Mouse (Mus musculus): ENCODE data around the gene Pigk. TPM values are rescaled to one million over a fixed set of nuclear protein-coding genes. Genes with fewer than 3 reads are reported as not detected.
"Not testable (repeated sequence)": the region's sequence is repeated elsewhere in the genome, so short reads cannot be mapped to it uniquely, and the experiment has no call there.

The Pigk gene
- polyA plus RNA-seq, 1 experiment from 2014 or later: 47.9 TPM

DNA sequence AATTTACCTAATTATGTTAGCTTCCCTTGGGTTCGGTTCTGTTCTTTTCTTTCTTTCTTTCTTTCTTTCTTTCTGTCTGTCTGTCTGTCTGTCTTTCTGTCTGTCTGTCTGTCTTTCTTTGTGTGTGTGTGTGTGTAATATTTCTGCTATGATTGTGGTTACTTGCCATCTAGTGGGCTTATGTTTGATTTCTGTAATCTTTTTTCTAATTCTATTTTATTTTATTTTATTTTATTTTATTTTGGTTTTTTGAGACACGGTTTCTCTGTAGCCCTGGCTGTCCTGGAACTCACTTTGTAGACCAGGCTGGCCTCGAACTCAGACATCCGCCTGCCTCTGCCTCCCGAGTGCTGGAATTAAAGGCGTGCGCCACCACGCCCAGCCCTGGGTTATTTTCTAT, 12.4 kb upstream of the Pigk start:
- not testable (repeated sequence) for H3K36me3 ChIP-seq; H3K4me1 ChIP-seq (replicated peaks); H3K27ac ChIP-seq; H3K9ac ChIP-seq; H3K27me3 ChIP-seq; H3K9me3 ChIP-seq; H3K4me2 ChIP-seq; H3K4me3 ChIP-seq; ATAC-seq (ENCODE audit: low FRiP score)
- WGBS: 94% methylated on average over 8 of the region's 8 CpGs

GRCm38 (mm10) chr3:152702274-152702843, 11.5 kb upstream of the Pigk start:
- WGBS: 54% methylated on average over 8 of the region's 8 CpGs

GRCm38 (mm10) chr3:152705826-152706225, 8.1 kb upstream of the Pigk start:
- ATAC-seq (ENCODE audit: low FRiP score): no peak
- Histone ChIP-seq H3K9ac (no peak overlapping the region), H3K4me2 (no peak overlapping the region), H3K36me3 (no peaks in the 10 kb centered on the region), H3K27me3 (peaks cover 4% of the 10 kb centered on the region; the same call in 1 of the 2 replicates), H3K4me1 (replicated peaks) (no peaks in the 10 kb centered on the region), H3K4me3 (no peak overlapping the region), H3K27ac (no peak overlapping the region), H3K9me3 (no peaks in the 10 kb centered on the region)
- WGBS: 68% methylated on average over 5 of the region's 5 CpGs

More at GRCm38 (mm10) chr3:152702274-152702843, 11.5 kb upstream of the Pigk start:
- Histone ChIP-seq H3K27me3 (no peaks in the 10 kb centered on the region), H3K27ac (no peak overlapping the region), H3K36me3 (no peaks in the 10 kb centered on the region), H3K4me2 (peak overlapping the region; percentile 39), H3K9ac (no peak overlapping the region), H3K4me1 (replicated peaks) (no peaks in the 10 kb centered on the region), H3K4me3 (peak overlapping the region; percentile 24), H3K9me3 (no peaks in the 10 kb centered on the region)
- ATAC-seq (ENCODE audit: low FRiP score): no peak

DNA sequence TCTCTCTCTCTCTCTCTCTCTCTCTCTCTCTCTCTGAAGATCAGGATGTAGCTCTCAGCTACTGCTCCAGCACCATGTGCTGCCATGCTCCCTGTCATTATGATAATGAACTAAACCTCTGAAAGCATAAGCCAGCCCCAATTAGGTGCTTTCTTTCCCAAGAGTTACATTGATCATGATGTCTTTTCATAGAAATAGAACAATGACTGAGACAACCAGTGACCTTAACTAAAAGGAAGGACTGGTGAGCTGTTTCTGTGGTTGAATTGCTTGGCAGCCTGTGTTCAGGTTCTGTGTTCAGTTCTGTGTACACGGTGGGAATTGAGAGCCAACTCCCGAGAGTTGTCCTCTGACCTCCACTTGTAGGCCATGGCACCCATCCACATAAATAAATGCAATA, 7.0 kb upstream of the Pigk start:
- Histone ChIP-seq H3K36me3 (no peaks in the 10 kb centered on the region), H3K4me3 (no peak overlapping the region), H3K9ac (no peak overlapping the region), H3K9me3 (no peaks in the 10 kb centered on the region), H3K4me1 (replicated peaks) (no peaks in the 10 kb centered on the region), H3K27ac (no peak overlapping the region), H3K27me3 (peaks cover 4% of the 10 kb centered on the region; the same call in 1 of the 2 replicates), H3K4me2 (no peak overlapping the region)
- WGBS: 76% methylated on average over 2 of the region's 2 CpGs
- ATAC-seq (ENCODE audit: low FRiP score): no peak

DNA sequence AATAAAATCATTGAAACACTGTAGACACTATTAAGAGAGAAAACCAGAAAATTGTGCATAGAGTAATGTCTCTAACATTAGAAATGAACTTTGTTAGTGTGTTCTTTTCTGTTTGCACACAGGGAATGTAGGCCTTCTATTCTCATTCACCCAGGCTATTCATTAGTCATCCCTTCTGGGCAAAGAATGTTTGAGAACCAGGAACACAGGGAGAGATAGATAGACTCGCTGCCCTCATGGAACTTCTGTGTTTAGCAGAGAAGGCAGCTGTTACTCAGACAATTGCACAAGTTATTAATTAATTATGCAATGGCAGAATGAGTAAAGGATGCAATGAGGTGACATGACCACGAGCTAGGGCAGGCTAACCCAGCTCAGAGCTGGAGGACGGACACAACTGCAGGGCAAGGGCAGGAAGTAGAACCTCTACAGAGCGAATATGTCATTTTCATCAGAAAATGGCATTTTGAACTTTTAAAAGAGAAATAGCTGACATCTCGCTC, 6.5 kb upstream of the Pigk start:
- no peak overlapping the region for H3K4me2 ChIP-seq
- H3K9ac ChIP-seq: no peak overlapping the region
- WGBS: 80% methylated on average over 5 of the region's 5 CpGs
- H3K36me3 ChIP-seq: no peaks in the 10 kb centered on the region
- no peak overlapping the region for H3K27ac ChIP-seq
- peaks cover 7% of the 10 kb centered on the region; the same call in 1 of the 2 replicates for H3K27me3 ChIP-seq
- no peaks in the 10 kb centered on the region for H3K9me3 ChIP-seq
- H3K4me1 ChIP-seq (replicated peaks): no peaks in the 10 kb centered on the region
- ATAC-seq (ENCODE audit: low FRiP score): no peak
- no peak overlapping the region for H3K4me3 ChIP-seq

DNA sequence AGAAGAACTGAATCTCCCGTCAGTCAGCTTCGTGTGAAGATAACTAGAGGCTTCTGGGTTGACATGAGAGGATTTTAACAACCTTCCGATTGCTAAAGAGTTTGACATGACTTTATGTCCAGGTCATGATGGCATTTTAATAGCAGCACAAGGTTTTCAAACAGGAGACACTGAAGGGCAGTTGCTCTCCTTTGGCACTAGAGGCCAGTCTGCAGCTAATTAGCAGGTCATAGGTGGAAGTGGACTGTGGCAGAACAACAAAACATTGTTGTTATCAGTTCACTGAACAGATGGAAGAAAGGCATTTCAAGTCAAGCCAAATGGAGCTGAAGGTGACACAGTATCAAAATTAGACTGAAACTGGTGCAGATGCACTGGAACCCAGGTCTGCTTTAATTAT, 4.0 kb upstream of the Pigk start:
- WGBS: 79% methylated on average over 3 of the region's 3 CpGs
- ATAC-seq (ENCODE audit: low FRiP score): no peak

DNA sequence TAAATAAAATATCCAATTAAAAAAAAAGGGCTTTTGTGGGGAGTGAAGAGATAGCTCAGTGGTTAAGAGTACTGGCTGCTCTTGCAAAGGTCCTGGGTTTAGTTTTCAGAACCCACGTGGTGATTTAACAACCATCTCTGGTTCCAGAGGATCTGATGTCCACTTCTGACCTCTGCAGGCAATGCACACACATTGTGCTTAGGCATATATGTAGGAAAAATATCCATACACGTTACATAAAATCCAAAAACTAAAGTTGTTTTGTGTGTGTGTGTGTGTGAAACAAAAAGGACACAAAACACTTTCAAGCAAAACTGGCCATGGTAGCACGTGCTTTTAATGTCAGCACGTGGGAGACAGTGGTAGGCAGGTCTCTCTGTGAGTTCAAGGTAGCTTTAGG, 943 bp upstream of the Pigk start:
- Histone ChIP-seq H3K27ac (no peak overlapping the region), H3K9ac (no peak overlapping the region), H3K4me3 (no peak overlapping the region), H3K4me2 (no peak overlapping the region), H3K4me1 (replicated peaks) (peaks cover 11% of the 10 kb centered on the region), H3K9me3 (no peaks in the 10 kb centered on the region), H3K36me3 (peaks cover 2% of the 10 kb centered on the region; the same call in 1 of the 2 replicates), H3K27me3 (peaks cover 7% of the 10 kb centered on the region; the same call in 1 of the 2 replicates)
- ATAC-seq (ENCODE audit: low FRiP score): no peak
- WGBS: 77% methylated on average over 4 of the region's 4 CpGs

More for the DNA sequence above, 4.0 kb upstream of the Pigk start:
- Histone ChIP-seq H3K4me1 (replicated peaks) (peaks cover 6% of the 10 kb centered on the region), H3K9me3 (no peaks in the 10 kb centered on the region), H3K27ac (no peak overlapping the region), H3K4me2 (no peak overlapping the region), H3K27me3 (peaks cover 7% of the 10 kb centered on the region; the same call in 1 of the 2 replicates), H3K4me3 (no peak overlapping the region), H3K36me3 (no peaks in the 10 kb centered on the region), H3K9ac (no peak overlapping the region)

DNA sequence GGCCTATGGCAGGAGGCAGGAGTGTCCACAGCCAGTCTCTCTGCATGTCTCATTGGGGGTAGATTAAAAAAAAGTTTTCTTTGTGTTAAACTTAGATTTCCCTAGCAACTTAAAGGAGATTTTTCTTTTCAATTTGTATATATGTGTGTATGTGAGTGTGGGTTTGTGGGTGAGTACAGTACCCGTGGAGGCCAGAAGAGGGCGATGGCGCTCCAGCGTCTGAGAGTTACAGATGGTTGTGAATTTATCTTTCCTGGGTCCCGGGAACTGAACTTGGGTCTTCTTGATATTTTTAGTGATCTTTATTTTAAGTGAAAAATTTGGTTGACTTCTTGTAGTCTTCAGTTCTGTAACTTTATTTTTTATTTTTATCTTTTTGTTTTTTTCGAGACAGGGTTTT, 7.4 kb downstream of the Pigk start:
- no peak overlapping the region for H3K4me3 ChIP-seq
- 86% methylated on average over 6 of the region's 6 CpGs for WGBS

GRCm38 (mm10) chr3:152722836-152723235, 8.9 kb downstream of the Pigk start:
- Histone ChIP-seq H3K27me3 (no peaks in the 10 kb centered on the region), H3K36me3 (peaks cover 24% of the 10 kb centered on the region), H3K4me1 (replicated peaks) (0 out of 2 replicates have a peak, but pooled peaks cover 5% of the 10 kb centered on the region), H3K9me3 (no peaks in the 10 kb centered on the region), H3K27ac (no peak overlapping the region), H3K4me3 (no peak overlapping the region), H3K9ac (no peak overlapping the region), H3K4me2 (no peak overlapping the region)
- 58% methylated on average over 3 of the region's 3 CpGs for whole genome bisulfite sequencing
- ATAC-seq (ENCODE audit: low FRiP score): no peak

More for the DNA sequence above, 7.4 kb downstream of the Pigk start:
- Histone ChIP-seq H3K36me3 (peaks cover 25% of the 10 kb centered on the region), H3K4me1 (replicated peaks) (no peaks in the 10 kb centered on the region), H3K9me3 (no peaks in the 10 kb centered on the region), H3K27ac (no peak overlapping the region), H3K9ac (no peak overlapping the region), H3K4me2 (no peak overlapping the region), H3K27me3 (no peaks in the 10 kb centered on the region)
- ATAC-seq (ENCODE audit: low FRiP score): no peak

- Histone ChIP-seq H3K4me2 (no peak overlapping the region), H3K9ac (no peak overlapping the region), H3K27me3 (no peaks in the 10 kb centered on the region), H3K9me3 (no peaks in the 10 kb centered on the region), H3K4me3 (no peak overlapping the region), H3K27ac (no peak overlapping the region), H3K36me3 (peaks cover 15% of the 10 kb centered on the region), H3K4me1 (replicated peaks) (peaks cover 10% of the 10 kb centered on the region)
- 94% methylated on average over 9 of the region's 9 CpGs for WGBS
- no peak for ATAC-seq (ENCODE audit: low FRiP score)
Measured at GRCm38 (mm10) chr3:152724446-152724845, 10.5 kb downstream of the Pigk start.

DNA sequence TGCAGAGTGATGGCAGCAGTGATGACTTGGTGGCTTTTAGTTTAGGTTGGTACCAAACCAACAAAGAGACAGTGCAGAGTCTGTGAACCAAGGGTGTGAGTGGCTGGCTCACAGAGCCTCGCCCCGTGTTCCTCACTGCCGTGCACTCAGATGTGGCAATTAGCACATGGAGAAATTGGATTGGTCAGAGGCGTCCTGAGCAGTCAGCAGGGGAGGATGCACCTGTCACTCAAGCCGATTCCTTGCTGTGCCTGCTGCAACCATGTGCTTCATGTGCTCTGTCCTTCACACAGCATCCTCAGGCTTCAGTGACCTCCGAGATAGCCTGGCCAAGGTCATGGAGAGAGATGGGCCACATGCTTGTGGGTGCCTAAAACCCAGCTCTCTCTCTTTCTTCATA, 14.3 kb downstream of the Pigk start:
- Histone ChIP-seq H3K27me3 (no peaks in the 10 kb centered on the region), H3K9ac (no peak overlapping the region; the same call in 1 of the 2 replicates), H3K9me3 (no peaks in the 10 kb centered on the region), H3K4me1 (replicated peaks) (peaks cover 10% of the 10 kb centered on the region), H3K4me3 (no peak overlapping the region), H3K4me2 (no peak overlapping the region), H3K36me3 (peaks cover 5% of the 10 kb centered on the region), H3K27ac (no peak overlapping the region)
- ATAC-seq (ENCODE audit: low FRiP score): no peak
- 41% methylated on average over 6 of the region's 6 CpGs for WGBS

DNA sequence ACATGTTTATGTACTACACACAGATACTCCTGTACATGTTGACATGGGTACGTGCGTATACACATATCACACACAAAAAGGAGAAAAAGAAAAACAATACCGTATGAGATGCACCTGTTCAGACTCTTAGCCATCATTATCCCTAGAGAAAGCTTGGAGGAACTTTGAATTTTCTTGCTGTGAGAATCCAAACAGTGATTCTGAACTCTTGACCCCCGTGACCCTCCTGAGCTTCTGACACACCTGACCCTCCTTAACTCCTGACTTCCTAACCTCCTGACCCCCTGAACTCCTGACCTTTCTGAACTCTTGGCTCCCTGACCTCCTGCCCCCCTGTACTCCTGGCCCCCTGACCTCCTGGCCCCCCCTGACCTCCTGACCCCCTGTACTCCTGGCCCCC, 19.1 kb downstream of the Pigk start:
- H3K9me3 ChIP-seq: no peaks in the 10 kb centered on the region
- H3K4me3 ChIP-seq: no peak overlapping the region
- H3K9ac ChIP-seq: no peak overlapping the region
- H3K27me3 ChIP-seq: no peaks in the 10 kb centered on the region
- WGBS: 94% methylated on average over 4 of the region's 4 CpGs
- no peak overlapping the region for H3K4me2 ChIP-seq
- no peaks in the 10 kb centered on the region for H3K36me3 ChIP-seq
- peaks cover 16% of the 10 kb centered on the region for H3K4me1 ChIP-seq (replicated peaks)
- no peak overlapping the region for H3K27ac ChIP-seq
- no peak for ATAC-seq (ENCODE audit: low FRiP score)

- H3K27me3 ChIP-seq: no peaks in the 10 kb centered on the region
- no peaks in the 10 kb centered on the region; the same call in 1 of the 2 replicates for H3K36me3 ChIP-seq
- no peak overlapping the region for H3K27ac ChIP-seq
- no peak overlapping the region for H3K4me2 ChIP-seq
- no peak for ATAC-seq (ENCODE audit: low FRiP score)
- H3K4me3 ChIP-seq: no peak overlapping the region
- no peaks in the 10 kb centered on the region for H3K9me3 ChIP-seq
- no peak overlapping the region for H3K9ac ChIP-seq
- H3K4me1 ChIP-seq (replicated peaks): peaks cover 11% of the 10 kb centered on the region; the same call in 1 of the 2 replicates
Measured at GRCm38 (mm10) chr3:152733513-152733912, 19.6 kb downstream of the Pigk start.

All from hindbrain, embryonic 13.5 days (tissue).